Mouse (Mus musculus): Measurements from ENCODE around the gene Nlrp3. TPM values are rescaled to one million over a fixed set of nuclear protein-coding genes. Genes with fewer than 3 reads are reported as not detected.

Nlrp3 gene
- polyA plus RNA-seq, 1 experiment from 2014 or later, result 0.16 TPM

GRCm38 (mm10) chr11:59589496-59589895 is 48.1 kb downstream of the Nlrp3 start:
- Histone ChIP-seq H3K27me3 (replicated peaks; ENCODE audit: low read depth, poor library complexity, severe bottlenecking) (no peaks in the 10 kb centered on the region), H3K27ac (replicated peaks) (no peak overlapping the region), H3K4me3 (no peak overlapping the region), H3K36me3 (replicated peaks) (no peaks in the 10 kb centered on the region), H3K9me3 (no peaks in the 10 kb centered on the region), H3K4me1 (no peaks in the 10 kb centered on the region)
- DNase-seq (ENCODE audit: low spot score), result no peak
- WGBS, result 86% methylated on average over 8 of the region's 8 CpGs

GRCm38 (mm10) chr11:59593189-59593588 is 51.8 kb downstream of the Nlrp3 start, which contains the start of gene Olfr223:
Olfr223 (minus strand) TSS chr11:59593289.
- no peaks in the 10 kb centered on the region for H3K27me3 ChIP-seq (replicated peaks; ENCODE audit: low read depth, poor library complexity, severe bottlenecking)
- H3K4me3 ChIP-seq, result no peak within 1 kb of the TSS
- H3K36me3 ChIP-seq (replicated peaks), result no peaks in the 10 kb centered on the region
- H3K27ac ChIP-seq (replicated peaks), result no peak within 1 kb of the TSS
- DNase-seq (ENCODE audit: low spot score), result no peak
- no peaks in the 10 kb centered on the region for H3K9me3 ChIP-seq
- H3K4me1 ChIP-seq, result no peaks in the 10 kb centered on the region
- 84% methylated on average over 6 of the region's 6 CpGs for WGBS

GRCm38 (mm10) chr11:59596091-59596490 is 54.7 kb downstream of the Nlrp3 start:
- H3K36me3 ChIP-seq (replicated peaks), result no peaks in the 10 kb centered on the region
- no peaks in the 10 kb centered on the region for H3K4me1 ChIP-seq
- H3K27me3 ChIP-seq (replicated peaks; ENCODE audit: low read depth, poor library complexity, severe bottlenecking), result no peaks in the 10 kb centered on the region
- 52% methylated on average over 4 of the region's 4 CpGs for WGBS
- no peak overlapping the region for H3K4me3 ChIP-seq
- H3K27ac ChIP-seq (replicated peaks), result no peak overlapping the region
- no peak for DNase-seq (ENCODE audit: low spot score)
- H3K9me3 ChIP-seq, result no peaks in the 10 kb centered on the region

GRCm38 (mm10) chr11:59596950-59597349 is 55.6 kb downstream of the Nlrp3 start:
- DNase-seq (ENCODE audit: low spot score), result no peak
- H3K27me3 ChIP-seq (replicated peaks; ENCODE audit: low read depth, poor library complexity, severe bottlenecking), result no peaks in the 10 kb centered on the region

GRCm38 (mm10) chr11:59599211-59599610 is 57.8 kb downstream of the Nlrp3 start:
- Histone ChIP-seq H3K9me3 (no peaks in the 10 kb centered on the region), H3K36me3 (replicated peaks) (no peaks in the 10 kb centered on the region), H3K27ac (replicated peaks) (no peak overlapping the region), H3K4me3 (no peak overlapping the region), H3K4me1 (no peaks in the 10 kb centered on the region), H3K27me3 (replicated peaks; ENCODE audit: low read depth, poor library complexity, severe bottlenecking) (no peaks in the 10 kb centered on the region)
- WGBS, result 68% methylated on average over 7 of the region's 7 CpGs
- no peak for DNase-seq (ENCODE audit: low spot score)

More at GRCm38 (mm10) chr11:59596950-59597349, 55.6 kb downstream of the Nlrp3 start:
- Histone ChIP-seq H3K27ac (replicated peaks) (no peak overlapping the region), H3K4me1 (no peaks in the 10 kb centered on the region), H3K9me3 (no peaks in the 10 kb centered on the region), H3K4me3 (no peak overlapping the region), H3K36me3 (replicated peaks) (no peaks in the 10 kb centered on the region)
- 88% methylated on average over 8 of the region's 8 CpGs for WGBS

GRCm38 (mm10) chr11:59600872-59601271 is 59.5 kb downstream of the Nlrp3 start:
- H3K36me3 ChIP-seq (replicated peaks), result no peaks in the 10 kb centered on the region
- WGBS, result 87% methylated on average over 3 of the region's 3 CpGs
- no peak overlapping the region for H3K4me3 ChIP-seq
- no peaks in the 10 kb centered on the region for H3K4me1 ChIP-seq
- no peak for DNase-seq (ENCODE audit: low spot score)
- H3K27me3 ChIP-seq (replicated peaks; ENCODE audit: low read depth, poor library complexity, severe bottlenecking), result no peaks in the 10 kb centered on the region
- H3K9me3 ChIP-seq, result no peaks in the 10 kb centered on the region
- H3K27ac ChIP-seq (replicated peaks), result no peak overlapping the region

GRCm38 (mm10) chr11:59602287-59602686 is 60.9 kb downstream of the Nlrp3 start:
- H3K4me3 ChIP-seq, result no peak overlapping the region
- no peak overlapping the region for H3K27ac ChIP-seq (replicated peaks)
- no peaks in the 10 kb centered on the region for H3K4me1 ChIP-seq
- no peaks in the 10 kb centered on the region for H3K9me3 ChIP-seq
- no peaks in the 10 kb centered on the region for H3K27me3 ChIP-seq (replicated peaks; ENCODE audit: low read depth, poor library complexity, severe bottlenecking)
- no peak for DNase-seq (ENCODE audit: low spot score)
- no peaks in the 10 kb centered on the region for H3K36me3 ChIP-seq (replicated peaks)
- 60% methylated on average over 1 of the region's 1 CpGs for WGBS

GRCm38 (mm10) chr11:59611646-59612045 is 70.3 kb downstream of the Nlrp3 start:
- H3K27me3 ChIP-seq (replicated peaks; ENCODE audit: low read depth, poor library complexity, severe bottlenecking), result no peaks in the 10 kb centered on the region
- 89% methylated on average over 5 of the region's 5 CpGs for WGBS
- no peaks in the 10 kb centered on the region for H3K9me3 ChIP-seq
- no peak overlapping the region for H3K4me3 ChIP-seq
- H3K4me1 ChIP-seq, result no peaks in the 10 kb centered on the region
- no peaks in the 10 kb centered on the region for H3K36me3 ChIP-seq (replicated peaks)
- no peak overlapping the region for H3K27ac ChIP-seq (replicated peaks)
- DNase-seq (ENCODE audit: low spot score), result no peak

GRCm38 (mm10) chr11:59614120-59614519 is 72.8 kb downstream of the Nlrp3 start:
- Histone ChIP-seq H3K9me3 (no peaks in the 10 kb centered on the region), H3K27ac (replicated peaks) (no peak overlapping the region), H3K36me3 (replicated peaks) (no peaks in the 10 kb centered on the region), H3K27me3 (replicated peaks; ENCODE audit: low read depth, poor library complexity, severe bottlenecking) (no peaks in the 10 kb centered on the region), H3K4me1 (no peaks in the 10 kb centered on the region), H3K4me3 (no peak overlapping the region)
- 54% methylated on average over 4 of the region's 4 CpGs for WGBS
- no peak for DNase-seq (ENCODE audit: low spot score)

Other genes with a start within 250 kb of the Nlrp3 start
- gene Wnt9a, start 234.6 kb upstream of the Nlrp3 start, polyA plus RNA-seq (2016; fragmentation: Nextera tagmentation; extraction: Ambion mirVana), result 2.3 and 2.6 TPM in 2 replicates
- gene Prss38, start 165.9 kb upstream of the Nlrp3 start, polyA plus RNA-seq (2016; fragmentation: Nextera tagmentation; extraction: Ambion mirVana), result not detected in 2 replicates
- gene Jmjd4, start 91.5 kb upstream of the Nlrp3 start, polyA plus RNA-seq (2016; fragmentation: Nextera tagmentation; extraction: Ambion mirVana), result 19.1 and 19.6 TPM in 2 replicates
- gene Snap47, start 90.4 kb upstream of the Nlrp3 start, polyA plus RNA-seq (2016; fragmentation: Nextera tagmentation; extraction: Ambion mirVana), result 128 and 134 TPM in 2 replicates
- 8.6 and 9.3 TPM in 2 replicates for gene Zfp867, start 69.1 kb upstream of the Nlrp3 start, polyA plus RNA-seq (2016; fragmentation: Nextera tagmentation; extraction: Ambion mirVana)
- 37.2 and 39.3 TPM in 2 replicates for gene Zkscan17, start 14.8 kb upstream of the Nlrp3 start, polyA plus RNA-seq (2016; fragmentation: Nextera tagmentation; extraction: Ambion mirVana)
- 0.06 TPM in 1 of 2 replicates, not detected in the other for gene Olfr222, start 34.7 kb downstream of the Nlrp3 start, polyA plus RNA-seq (2016; fragmentation: Nextera tagmentation; extraction: Ambion mirVana)
- gene Olfr223, start 51.7 kb downstream of the Nlrp3 start, polyA plus RNA-seq (2016; fragmentation: Nextera tagmentation; extraction: Ambion mirVana), result not detected in 2 replicates
- 40.8 and 49.9 TPM in 2 replicates for gene Mprip, start 119.7 kb downstream of the Nlrp3 start, polyA plus RNA-seq (2016; fragmentation: Nextera tagmentation; extraction: Ambion mirVana)
- 4.7 TPM in 2 replicates for gene Pld6, start 246.1 kb downstream of the Nlrp3 start, polyA plus RNA-seq (2016; fragmentation: Nextera tagmentation; extraction: Ambion mirVana)